Comparison of ENCODE assay signal across 10 mouse cellular contexts in genomic region chr11:95642534-95643280, GRCm38 (mm10). TPM values are rescaled to one million over a fixed set of nuclear protein-coding genes. Genes with fewer than 3 reads are reported as not detected.
DNase-seq lines count a peak whose midpoint lies in the region; ATAC-seq lines count a peak whose summit lies in the region.
"Had no signal": no experiment of that assay in that cellular context is flagged by ENCODE, and none has a peak within 500 bp of the region (broad histone marks: within the 10 kb centered on the region; RNA-seq: fewer than 3 reads in every experiment).

No protein-coding gene starts in this region.

- peaks cover 26% of the 10 kb centered on the region for H3K27me3 ChIP-seq in lung, embryonic 16.5 days (ENCODE audit: control insufficient read depth, insufficient read depth, low read depth, low read length)
- peaks cover 18% of the 10 kb centered on the region for H3K27me3 ChIP-seq in stomach, embryonic 15.5 days (replicated peaks)
- peaks cover 88% of the 10 kb centered on the region for H3K27me3 ChIP-seq in liver, embryonic 12.5 days (replicated peaks)

- H3K9me3 ChIP-seq in lung, embryonic 16.5 days (ENCODE audit: control insufficient read depth, low read length): no peaks in the 10 kb centered on the region
- no peaks in the 10 kb centered on the region for H3K9me3 ChIP-seq in stomach, embryonic 15.5 days
- no peaks in the 10 kb centered on the region for H3K9me3 ChIP-seq in liver, embryonic 12.5 days (replicated peaks)
- H3K9me3 ChIP-seq: embryonic facial prominence, embryonic 13.5 days had no signal

- H3K27ac ChIP-seq in lung, embryonic 16.5 days (ENCODE audit: low read length): no peak overlapping the region
- H3K27ac ChIP-seq in stomach, embryonic 15.5 days: 0 out of 2 replicates have a peak overlapping the region, but pooled peaks have one; percentile 1
- H3K27ac ChIP-seq in liver, embryonic 12.5 days: no peak overlapping the region
- H3K27ac ChIP-seq: embryonic facial prominence, embryonic 13.5 days; liver, embryonic 14.5 days had no signal

- no peaks in the 10 kb centered on the region for H3K36me3 ChIP-seq in lung, embryonic 16.5 days (ENCODE audit: control insufficient read depth, insufficient read depth, low read length)
- H3K36me3 ChIP-seq in stomach, embryonic 15.5 days: no peaks in the 10 kb centered on the region
- H3K36me3 ChIP-seq in liver, embryonic 12.5 days: no peaks in the 10 kb centered on the region
- H3K36me3 ChIP-seq: embryonic facial prominence, embryonic 13.5 days had no signal

- peak; percentile 37; the same call in 1 of the 2 replicates for ATAC-seq in lung, embryonic 16.5 days (ENCODE audit: low read depth)
- ATAC-seq in stomach, embryonic 15.5 days (ENCODE audit: insufficient read depth, low FRiP score, low read depth): no peak
- no peak for ATAC-seq in activated CD4-positive, CD25-positive, alpha-beta regulatory T cell, adult 4 months
- no peak for ATAC-seq in liver, embryonic 12.5 days

- H3K9ac ChIP-seq in lung, embryonic 16.5 days (ENCODE audit: low read length): no peak overlapping the region
- no peak overlapping the region for H3K9ac ChIP-seq in stomach, embryonic 15.5 days
- H3K9ac ChIP-seq in liver, embryonic 12.5 days: no peak overlapping the region
- H3K9ac ChIP-seq: embryonic facial prominence, embryonic 13.5 days; liver, embryonic 14.5 days had no signal

- WGBS in lung, embryonic 16.5 days: 39% methylated on average over 12 of the region's 12 CpGs
- WGBS in stomach, embryonic 15.5 days: 50% methylated on average over 11 of the region's 12 CpGs
- 25% methylated on average over 11 of the region's 12 CpGs for WGBS in liver, embryonic 12.5 days (ENCODE audit: insufficient replicate concordance)

- H3K4me1 ChIP-seq in lung, embryonic 16.5 days (replicated peaks; ENCODE audit: control insufficient read depth, insufficient read depth, low read length): peaks cover 12% of the 10 kb centered on the region
- H3K4me1 ChIP-seq in stomach, embryonic 15.5 days: peaks cover 39% of the 10 kb centered on the region
- H3K4me1 ChIP-seq in liver, embryonic 12.5 days: peaks cover 9% of the 10 kb centered on the region

- peak; percentile 69 to 82 for DNase-seq in cerebellum, postnatal 10 days
- no peak for DNase-seq in cerebellum, adult 11 months
- DNase-seq in lung, postnatal 14 days: no peak
- DNase-seq in layer of hippocampus, postnatal 10 days (ENCODE audit: low spot score in 2 of 2): peak; percentile 61 to 62

- no peak overlapping the region for H3K4me3 ChIP-seq in lung, embryonic 16.5 days (ENCODE audit: low read length)
- H3K4me3 ChIP-seq in stomach, embryonic 15.5 days (replicated peaks): no peak overlapping the region
- H3K4me3 ChIP-seq in liver, embryonic 12.5 days: no peak overlapping the region
- H3K4me3 ChIP-seq: embryonic facial prominence, embryonic 13.5 days had no signal

- H3K4me2 ChIP-seq in lung, embryonic 16.5 days (ENCODE audit: low read depth, low read length): no peak overlapping the region
- H3K4me2 ChIP-seq in stomach, embryonic 15.5 days: no peak overlapping the region
- no peak overlapping the region for H3K4me2 ChIP-seq in liver, embryonic 12.5 days
- H3K4me2 ChIP-seq: embryonic facial prominence, embryonic 13.5 days had no signal

RNA-seq across cellular contexts. Expression of gene Phb, which starts 24.1 kb away (rescaled TPM):
- 167 and 190 TPM in 2 replicates for polyA plus RNA-seq in lung, embryonic 16.5 days (2015; fragmentation: Nextera tagmentation; extraction: Ambion mirVana)
- 100 to 1,000 TPM; 110 to 124 TPM for total RNA-seq in layer of hippocampus, postnatal 10 days (2021)
- 225 and 238 TPM in 2 replicates for polyA plus RNA-seq in stomach, embryonic 15.5 days (2015; fragmentation: Nextera tagmentation; extraction: Ambion mirVana)
- polyA plus RNA-seq in activated CD4-positive, CD25-positive, alpha-beta regulatory T cell, adult 4 months (2017; shearing (Covaris generic)): 100 to 1,000 TPM; 131 to 144 TPM
- 205 and 206 TPM in 2 replicates for polyA plus RNA-seq in liver, embryonic 12.5 days (2016; fragmentation: Nextera tagmentation; extraction: Ambion mirVana)

RNA-seq across cellular contexts. Expression of gene Ngfr, which starts 55.2 kb away (rescaled TPM):
- 4.3 and 4.6 TPM in 2 replicates for polyA plus RNA-seq in lung, embryonic 16.5 days (2015; fragmentation: Nextera tagmentation; extraction: Ambion mirVana)
- 1 to 10 TPM; 2.4 to 3.6 TPM for total RNA-seq in layer of hippocampus, postnatal 10 days (2021)
- 10.2 and 10.9 TPM in 2 replicates for polyA plus RNA-seq in stomach, embryonic 15.5 days (2015; fragmentation: Nextera tagmentation; extraction: Ambion mirVana)
- polyA plus RNA-seq in activated CD4-positive, CD25-positive, alpha-beta regulatory T cell, adult 4 months (2017; shearing (Covaris generic)): not detected
- polyA plus RNA-seq in liver, embryonic 12.5 days (2016; fragmentation: Nextera tagmentation; extraction: Ambion mirVana): 4.8 and 5.9 TPM in 2 replicates

Comparison
In these comparisons a context has a peak if more than half of its experiments do, and no peak if none do; other contexts are left out.
1. DNase-seq: peak in cerebellum, postnatal 10 days (2 of 2) and layer of hippocampus, postnatal 10 days (2 of 2); none in cerebellum, adult 11 months (single experiment) and lung, postnatal 14 days (single experiment).